Mouse (Mus musculus) megakaryocyte, embryonic 14.5 days (primary cell): ENCODE measurements around the gene Parvg. TPM values are rescaled to one million over a fixed set of nuclear protein-coding genes. Genes with fewer than 3 reads are reported as not detected.
"Not testable (repeated sequence)": the region's sequence is repeated elsewhere in the genome, so short reads cannot be mapped to it uniquely, and the experiment has no call there.

Experiments
- H3K27me3 ChIP-seq: replicated peaks from 2 replicates; pipeline ENCODE3; 2012; ENCODE audit warnings: inconsistent platforms
- H3K36me3 ChIP-seq: replicated peaks from 2 replicates; pipeline ENCODE3; 2012; ENCODE audit warnings: low read length, inconsistent platforms, mixed read lengths
- H3K4me1 ChIP-seq: 2 replicates; pipeline ENCODE4 v1.6.1; 2012; ENCODE audit warnings: inconsistent platforms
- H3K4me3 ChIP-seq: replicated peaks from 2 replicates; pipeline ENCODE3; 2012; ENCODE audit warnings: moderate library complexity, mild to moderate bottlenecking, inconsistent platforms
- H3K9me3 ChIP-seq: 2 replicates; pipeline ENCODE4 v1.6.1; 2012; ENCODE audit warnings: inconsistent platforms
- FLI1 ChIP-seq: IDR thresholded peaks from 2 replicates; pipeline ENCODE4 v1.6.1; 2012; ENCODE audit warnings: low read length, inconsistent platforms, mixed read lengths
- GATA1 ChIP-seq: IDR thresholded peaks from 3 replicates; pipeline ENCODE4 v1.6.1; 2012; ENCODE audit warnings: mixed read lengths, low read length, inconsistent platforms, borderline replicate concordance
- polyA plus RNA-seq: library from polyadenylated mRNA; stranded (reverse); fragments of >175 nt; gene quantifications from 2 replicates; pipeline ENCODE4 v1.2.3, GENCODE M21; 2012; ENCODE audit warnings: low replicate concordance; ENCODE audit not compliant: insufficient read depth

The Parvg gene
- 11.6 and 38.7 TPM in 2 replicates for polyA plus RNA-seq

DNA sequence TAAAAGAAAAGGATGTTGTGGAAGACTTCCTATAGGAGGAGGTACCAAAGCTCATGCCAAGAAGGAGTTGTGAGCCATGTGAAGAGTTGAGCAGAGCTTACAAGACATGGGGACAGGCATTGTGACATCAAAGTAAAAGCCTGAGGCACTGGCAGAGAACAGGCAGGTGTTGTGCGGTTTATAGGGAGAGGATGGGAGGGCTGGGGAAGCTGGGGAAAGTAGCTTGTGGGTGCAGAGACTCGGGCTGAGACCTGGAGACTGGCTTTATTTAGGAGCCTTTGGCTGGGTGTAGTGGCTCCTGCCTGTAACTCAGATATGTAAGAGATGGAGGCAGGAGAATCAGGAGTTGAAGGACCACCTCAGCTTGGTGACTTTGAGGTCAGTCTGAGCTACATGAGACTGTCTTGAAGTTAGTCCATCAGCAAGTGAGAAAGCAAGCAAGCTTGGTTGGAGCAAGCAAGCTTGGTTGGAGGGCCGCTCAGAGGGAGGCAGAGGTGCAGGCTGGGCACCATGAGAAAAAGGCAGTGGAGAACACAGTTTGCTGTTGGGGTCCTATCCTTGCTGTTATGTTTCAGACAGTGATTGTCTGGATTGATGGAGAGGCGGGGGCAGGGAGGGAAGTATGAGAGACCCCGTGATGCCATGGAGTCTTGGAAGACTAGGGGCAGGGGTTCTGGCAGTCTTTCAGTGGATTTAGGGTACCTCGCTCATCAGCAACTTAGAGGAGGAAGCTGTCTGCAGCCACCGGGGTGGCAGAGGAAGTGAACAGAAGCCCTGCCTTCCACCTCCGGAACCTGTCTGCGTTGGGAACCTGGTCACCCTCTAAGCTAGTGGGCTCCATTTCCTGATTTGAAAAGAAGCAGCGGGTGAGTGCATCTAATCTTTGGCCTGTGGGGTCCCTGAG is at the start of gene Parvg:
Gene Parvg, plus strand, starts transcription at position 61 of the 904 bp plus-strand sequence.
- no peaks in the 10 kb centered on the region for H3K9me3 ChIP-seq
- no peaks in the 10 kb centered on the region for H3K27me3 ChIP-seq
- peaks cover 65% of the 10 kb centered on the region for H3K4me1 ChIP-seq
- peaks cover 45% of the 10 kb centered on the region for H3K36me3 ChIP-seq
- H3K4me3 ChIP-seq, result peak within 1 kb of the TSS; percentile 93
- TF ChIP-seq FLI1 (no peak), GATA1 (no peak)

DNA sequence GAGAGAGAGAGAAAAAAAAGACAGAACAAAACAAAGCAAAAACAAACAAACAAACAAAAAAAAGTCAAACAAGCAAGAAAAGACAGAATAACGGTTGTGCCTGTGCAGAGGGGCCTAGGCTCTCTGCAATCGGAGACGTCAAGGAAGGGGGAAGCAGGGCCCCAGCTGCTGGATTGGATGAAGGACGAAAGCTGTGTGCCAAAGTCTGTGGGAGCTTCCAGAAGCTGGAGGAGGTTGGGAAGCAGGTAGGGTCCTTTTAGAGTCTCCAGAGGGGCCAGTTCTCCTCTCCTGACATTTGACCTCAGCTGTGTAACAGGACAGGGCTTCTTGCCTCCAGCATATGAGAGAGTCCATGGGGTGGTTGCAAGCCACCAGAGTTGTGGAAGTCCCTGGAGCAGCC is 47.8 kb upstream of the Parvg start:
- no peak overlapping the region for H3K4me3 ChIP-seq
- TF ChIP-seq FLI1 (no peak), GATA1 (no peak)
- H3K9me3 ChIP-seq, result no peaks in the 10 kb centered on the region
- H3K36me3 ChIP-seq, result peaks cover 92% of the 10 kb centered on the region
- peaks cover 72% of the 10 kb centered on the region for H3K4me1 ChIP-seq
- no peaks in the 10 kb centered on the region for H3K27me3 ChIP-seq

GRCm38 (mm10) chr15:84278091-84278490 is 45.7 kb upstream of the Parvg start:
- TF ChIP-seq FLI1, result no peak
- no peak for TF ChIP-seq GATA1
- Histone ChIP-seq H3K36me3 (peaks cover 94% of the 10 kb centered on the region), H3K9me3 (no peaks in the 10 kb centered on the region), H3K4me1 (peaks cover 68% of the 10 kb centered on the region), H3K27me3 (no peaks in the 10 kb centered on the region), H3K4me3 (no peak overlapping the region)

GRCm38 (mm10) chr15:84278656-84279055 is 45.2 kb upstream of the Parvg start:
- H3K9me3 ChIP-seq, result no peaks in the 10 kb centered on the region
- H3K27me3 ChIP-seq, result no peaks in the 10 kb centered on the region
- TF ChIP-seq GATA1 (no peak), FLI1 (no peak)
- H3K4me3 ChIP-seq, result no peak overlapping the region
- H3K36me3 ChIP-seq, result peaks cover 94% of the 10 kb centered on the region
- H3K4me1 ChIP-seq, result peaks cover 70% of the 10 kb centered on the region

GRCm38 (mm10) chr15:84280309-84280708 is 43.5 kb upstream of the Parvg start:
- Histone ChIP-seq H3K27me3 (no peaks in the 10 kb centered on the region), H3K4me1 (peaks cover 79% of the 10 kb centered on the region), H3K4me3 (no peak overlapping the region), H3K9me3 (no peaks in the 10 kb centered on the region), H3K36me3 (peaks cover 99% of the 10 kb centered on the region)
- no peak for TF ChIP-seq FLI1
- TF ChIP-seq GATA1, result no peak

DNA sequence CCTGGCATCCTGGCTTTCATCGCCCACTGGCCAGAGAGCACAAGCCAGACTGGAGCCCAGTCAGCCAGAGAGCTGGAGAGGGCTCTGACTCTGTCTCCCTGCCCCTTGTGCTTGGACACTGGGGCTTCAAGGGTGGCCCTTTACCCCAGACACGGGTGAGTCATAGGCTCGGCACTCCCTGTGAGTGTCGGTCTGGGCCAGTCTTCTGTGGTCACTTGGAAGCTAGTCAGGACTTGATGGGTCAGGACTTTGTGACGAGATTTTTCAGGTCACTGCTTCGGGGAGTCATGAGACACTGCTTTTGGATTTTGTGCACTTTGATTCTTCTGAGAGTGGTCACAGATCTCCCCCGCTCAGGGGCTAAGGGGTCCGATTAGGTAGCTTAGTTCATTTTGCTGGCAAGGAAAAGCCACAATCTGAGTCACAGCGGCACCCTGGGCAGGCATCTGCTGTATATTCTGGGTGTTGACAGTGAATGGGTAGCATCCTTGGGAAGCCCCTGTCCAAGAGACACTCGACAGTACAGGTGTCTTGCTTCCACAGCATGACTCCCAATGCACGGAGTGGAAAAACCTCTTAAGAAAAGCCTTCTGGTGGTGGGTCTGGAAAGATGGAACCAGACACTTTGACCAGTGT is 43.0 kb upstream of the Parvg start:
- no peaks in the 10 kb centered on the region for H3K9me3 ChIP-seq
- TF ChIP-seq FLI1, result no peak
- no peak for TF ChIP-seq GATA1
- H3K36me3 ChIP-seq, result peaks cover 99% of the 10 kb centered on the region
- H3K4me1 ChIP-seq, result peaks cover 81% of the 10 kb centered on the region
- no peaks in the 10 kb centered on the region for H3K27me3 ChIP-seq
- H3K4me3 ChIP-seq, result no peak overlapping the region

- H3K9me3 ChIP-seq, result no peaks in the 10 kb centered on the region
- TF ChIP-seq GATA1, result no peak
- TF ChIP-seq FLI1, result no peak
These were observed 41.4 kb upstream of the Parvg start for GRCm38 (mm10) chr15:84282206-84283085.

GRCm38 (mm10) chr15:84284059-84284458 is 39.8 kb upstream of the Parvg start:
- TF ChIP-seq GATA1, result no peak
- no peak for TF ChIP-seq FLI1
- Histone ChIP-seq H3K9me3 (no peaks in the 10 kb centered on the region), H3K4me1 (peaks cover 75% of the 10 kb centered on the region), H3K4me3 (no peak overlapping the region), H3K36me3 (peaks cover 99% of the 10 kb centered on the region), H3K27me3 (no peaks in the 10 kb centered on the region)

More at GRCm38 (mm10) chr15:84282206-84283085, 41.4 kb upstream of the Parvg start:
- H3K4me1 ChIP-seq, result peaks cover 84% of the 10 kb centered on the region
- H3K27me3 ChIP-seq, result no peaks in the 10 kb centered on the region
- H3K36me3 ChIP-seq, result peaks cover 100% of the 10 kb centered on the region
- no peak overlapping the region for H3K4me3 ChIP-seq

DNA sequence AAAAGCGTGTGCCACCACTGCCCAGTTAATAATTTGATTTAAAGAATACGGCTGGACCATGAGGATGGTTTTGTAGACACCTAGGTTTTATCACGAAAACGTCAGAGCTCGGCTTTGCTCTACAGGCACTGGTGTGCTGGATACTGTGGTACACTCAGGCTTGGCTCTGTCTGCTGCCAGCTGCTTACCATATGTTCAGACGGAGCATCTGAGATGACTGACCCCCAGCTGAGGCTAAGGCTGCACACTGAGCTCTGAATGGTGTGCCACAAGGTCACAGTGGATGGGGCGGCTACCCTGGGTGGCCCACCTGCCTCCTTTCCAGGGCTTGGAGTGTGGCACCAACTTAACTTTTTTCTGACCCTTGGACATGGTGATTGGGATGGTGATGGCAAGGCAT is 38.4 kb upstream of the Parvg start:
- Histone ChIP-seq H3K4me1 (peaks cover 72% of the 10 kb centered on the region), H3K36me3 (peaks cover 99% of the 10 kb centered on the region), H3K9me3 (no peaks in the 10 kb centered on the region), H3K4me3 (no peak overlapping the region), H3K27me3 (no peaks in the 10 kb centered on the region)
- no peak for TF ChIP-seq FLI1
- TF ChIP-seq GATA1, result no peak

GRCm38 (mm10) chr15:84288953-84289352 is 34.9 kb upstream of the Parvg start:
- not testable (repeated sequence) for H3K9me3 ChIP-seq, H3K4me3 ChIP-seq, H3K27me3 ChIP-seq
- H3K4me1 ChIP-seq, result peaks cover 69% of the 10 kb centered on the region
- H3K36me3 ChIP-seq, result peaks cover 97% of the 10 kb centered on the region
